Mouse (Mus musculus) MEL (cell line): ENCODE results near the gene Clint1. TPM values are rescaled to one million over a fixed set of nuclear protein-coding genes. Genes with fewer than 3 reads are reported as not detected.

Source experiments
- DNase-seq: peaks from one replicate; pipeline ENCODE4 v3.0.0; 2011; ENCODE audit warnings: low read depth, low spot score
- H3K27ac ChIP-seq: 2 replicates; pipeline ENCODE4 v1.5.1; 2012; ENCODE audit warnings: low read depth, mild to moderate bottlenecking, control low read depth, low read length, moderate library complexity; ENCODE audit not compliant: control insufficient read depth
- H3K27me3 ChIP-seq, 2 experiments: fragments of 150-350 bp in 1 of 2; sonication (generic) in 1 of 2; 2 replicates each; pipeline ENCODE4 v1.6.1; 2012; ENCODE audit warnings: low read length in 2 of 2, mild to moderate bottlenecking in 2 of 2, improper control_type of control experiment in 1 of 2, moderate library complexity in 1 of 2; ENCODE audit not compliant: insufficient read depth in 2 of 2, control insufficient read depth in 1 of 2
- H3K36me3 ChIP-seq, 2 experiments: 2 replicates each; pipeline ENCODE4 v1.6.1; 2012 to 2014; ENCODE audit warnings: low read length in 2 of 2, improper control_type of control experiment in 1 of 2, inconsistent platforms in 1 of 2, mild to moderate bottlenecking in 1 of 2; ENCODE audit not compliant: insufficient read depth in 2 of 2, control insufficient read depth in 1 of 2
- H3K4me1 ChIP-seq, 2 experiments: fragments of 150-350 bp in 1 of 2; sonication (generic) in 1 of 2; 2 replicates each; pipeline ENCODE4 v1.6.1; 2012; ENCODE audit warnings: low read length in 2 of 2, improper control_type of control experiment in 1 of 2, mild to moderate bottlenecking in 1 of 2; ENCODE audit not compliant: insufficient read depth in 2 of 2, control insufficient read depth in 1 of 2
- H3K4me3 ChIP-seq, 2 experiments: fragments of 150-350 bp in 1 of 2; sonication (generic) in 1 of 2; 2 replicates each; pipeline ENCODE4 v1.5.1; 2012; ENCODE audit warnings: low read depth in 2 of 2, low read length in 2 of 2, mild to moderate bottlenecking in 2 of 2, moderate library complexity in 2 of 2, control low read depth in 1 of 2, improper control_type of control experiment in 1 of 2; ENCODE audit not compliant: control insufficient read depth in 1 of 2, insufficient read depth in 1 of 2
- H3K79me2 ChIP-seq: 2 replicates; pipeline ENCODE4 v1.6.1; 2012; ENCODE audit warnings: mild to moderate bottlenecking, low read length, moderate library complexity; ENCODE audit not compliant: control insufficient read depth, poor library complexity, insufficient read depth
- H3K9ac ChIP-seq: 2 replicates; pipeline ENCODE4 v1.6.1; 2012; ENCODE audit warnings: low read depth, mild to moderate bottlenecking, control low read depth, low read length, moderate library complexity; ENCODE audit not compliant: control insufficient read depth, poor library complexity, severe bottlenecking
- H3K9me3 ChIP-seq: fragments of 150-350 bp; sonication (generic); replicated peaks from 2 replicates; pipeline ENCODE4 v1.6.1; 2012; ENCODE audit warnings: mild to moderate bottlenecking, low read length, improper control_type of control experiment, moderate library complexity; ENCODE audit not compliant: insufficient read depth
- BHLHE40 ChIP-seq: IDR thresholded peaks from 2 replicates; pipeline ENCODE4 v1.6.1; 2012; ENCODE audit warnings: low read depth, mild to moderate bottlenecking, inconsistent platforms, low read length, improper control_type of control experiment, borderline replicate concordance
- CHD1 ChIP-seq: IDR thresholded peaks from 2 replicates; pipeline ENCODE4 v1.6.1; 2012; ENCODE audit warnings: low read depth, mild to moderate bottlenecking, inconsistent platforms, low read length, improper control_type of control experiment
- CTCF ChIP-seq, 3 experiments: IDR thresholded peaks in 2 of 3; conservative IDR thresholded peaks in 1 of 3; 2 replicates each; pipeline ENCODE4 v1.5.1; 2011 to 2012; ENCODE audit warnings: low read length in 3 of 3, low read depth in 2 of 3, mild to moderate bottlenecking in 2 of 3, improper control_type of control experiment in 1 of 3, inconsistent platforms in 1 of 3, mixed read lengths in 1 of 3, moderate library complexity in 1 of 3; ENCODE audit not compliant: control insufficient read depth in 1 of 3, insufficient read depth in 1 of 3, poor library complexity in 1 of 3, severe bottlenecking in 1 of 3
- EP300 ChIP-seq, 2 experiments: IDR thresholded peaks; 2 replicates each; pipeline ENCODE4 v1.6.1; 2011; ENCODE audit warnings: improper control_type of control experiment in 2 of 2, low read length in 2 of 2, low read depth in 1 of 2, mild to moderate bottlenecking in 1 of 2
- ETS1 ChIP-seq: IDR thresholded peaks from 2 replicates; pipeline ENCODE4 v1.6.1; 2012; ENCODE audit warnings: low read depth, mild to moderate bottlenecking, inconsistent platforms, low read length, improper control_type of control experiment, moderate library complexity
- GABPA ChIP-seq: IDR thresholded peaks from 2 replicates; pipeline ENCODE4 v1.6.1; 2012; ENCODE audit warnings: low read depth, mild to moderate bottlenecking, inconsistent platforms, low read length, improper control_type of control experiment, moderate library complexity
- GATA1 ChIP-seq: IDR thresholded peaks from 2 replicates; pipeline ENCODE4 v1.6.1; 2011; ENCODE audit warnings: low read depth, low read length, improper control_type of control experiment
- HCFC1 ChIP-seq: IDR thresholded peaks from 2 replicates; pipeline ENCODE4 v1.6.1; 2012; ENCODE audit warnings: low read depth, mild to moderate bottlenecking, inconsistent platforms, low read length, improper control_type of control experiment, moderate library complexity
- JUND ChIP-seq: IDR thresholded peaks from 2 replicates; pipeline ENCODE4 v1.6.1; 2011; ENCODE audit warnings: low read depth, mild to moderate bottlenecking, improper control_type of control experiment, low read length
- KAT2A ChIP-seq: conservative IDR thresholded peaks from 2 replicates; pipeline ENCODE4 v1.6.1; 2012; ENCODE audit warnings: low read depth, low read length, improper control_type of control experiment, inconsistent platforms
- MAFK ChIP-seq: IDR thresholded peaks from 2 replicates; pipeline ENCODE4 v1.6.1; 2011; ENCODE audit warnings: low read depth, mild to moderate bottlenecking, low read length, improper control_type of control experiment, borderline replicate concordance
- MEF2A ChIP-seq: IDR thresholded peaks from 2 replicates; pipeline ENCODE4 v1.6.1; 2014; ENCODE audit warnings: low read depth, mild to moderate bottlenecking, inconsistent platforms, low read length, improper control_type of control experiment; ENCODE audit not compliant: poor library complexity, insufficient replicate concordance, severe bottlenecking; ENCODE audit errors: extremely low read depth
- MXI1 ChIP-seq: IDR thresholded peaks from 2 replicates; pipeline ENCODE4 v1.6.1; 2011; ENCODE audit warnings: mild to moderate bottlenecking, low read depth, low read length, improper control_type of control experiment
- MYB ChIP-seq: IDR thresholded peaks from 2 replicates; pipeline ENCODE4 v1.6.1; 2011; ENCODE audit warnings: mild to moderate bottlenecking, low read depth, low read length, improper control_type of control experiment
- MYC ChIP-seq: IDR thresholded peaks from 2 replicates; pipeline ENCODE4 v1.6.1; 2011; ENCODE audit warnings: low read depth, mild to moderate bottlenecking, low read length, improper control_type of control experiment, moderate library complexity
- NELFE ChIP-seq: IDR thresholded peaks from 2 replicates; pipeline ENCODE4 v1.6.1; 2011; ENCODE audit warnings: low read depth, low read length, improper control_type of control experiment
- NRF1 ChIP-seq: IDR thresholded peaks from 2 replicates; pipeline ENCODE4 v1.6.1; 2014; ENCODE audit warnings: low read depth, mild to moderate bottlenecking, inconsistent platforms, low read length, improper control_type of control experiment, moderate library complexity; ENCODE audit not compliant: poor library complexity, insufficient read depth, severe bottlenecking
- POLR2AphosphoS2 ChIP-seq: IDR thresholded peaks from 2 replicates; pipeline ENCODE4 v1.6.1; 2011; ENCODE audit warnings: low read length, improper control_type of control experiment
- POLR2AphosphoS5 ChIP-seq: IDR thresholded peaks from 2 replicates; pipeline ENCODE4 v1.6.1; 2012; ENCODE audit warnings: low read depth, borderline replicate concordance, mild to moderate bottlenecking, inconsistent platforms, low read length, moderate library complexity, mixed read lengths
- RCOR1 ChIP-seq: IDR thresholded peaks from 2 replicates; pipeline ENCODE4 v1.6.1; 2012; ENCODE audit warnings: low read depth, mild to moderate bottlenecking, inconsistent platforms, low read length, improper control_type of control experiment
- SIN3A ChIP-seq: IDR thresholded peaks from 2 replicates; pipeline ENCODE4 v1.6.1; 2012; ENCODE audit warnings: low read length, improper control_type of control experiment, inconsistent platforms
- SMC3 ChIP-seq: IDR thresholded peaks from 2 replicates; pipeline ENCODE4 v1.6.1; 2011; ENCODE audit warnings: low read depth, low read length, improper control_type of control experiment
- TAL1 ChIP-seq: IDR thresholded peaks from 2 replicates; pipeline ENCODE4 v1.6.1; 2012; ENCODE audit warnings: mild to moderate bottlenecking, inconsistent platforms, low read length, moderate library complexity, mixed read lengths
- TCF12 ChIP-seq: IDR thresholded peaks from 2 replicates; pipeline ENCODE4 v1.6.1; 2014; ENCODE audit warnings: low read depth, mild to moderate bottlenecking, inconsistent platforms, low read length, improper control_type of control experiment, moderate library complexity
- USF1 ChIP-seq: IDR thresholded peaks from 2 replicates; pipeline ENCODE4 v1.6.1; 2014; ENCODE audit warnings: low read depth, mild to moderate bottlenecking, inconsistent platforms, low read length, improper control_type of control experiment, moderate library complexity
- USF2 ChIP-seq, 2 experiments: IDR thresholded peaks; 2 replicates each; pipeline ENCODE4 v1.6.1; 2011 to 2012; ENCODE audit warnings: improper control_type of control experiment in 2 of 2, low read length in 2 of 2, borderline replicate concordance in 1 of 2, inconsistent platforms in 1 of 2, low read depth in 1 of 2, mild to moderate bottlenecking in 1 of 2; ENCODE audit not compliant: insufficient read depth in 1 of 2
- ZMIZ1 ChIP-seq: IDR thresholded peaks from 2 replicates; pipeline ENCODE4 v1.6.1; 2012; ENCODE audit warnings: low read depth, mild to moderate bottlenecking, inconsistent platforms, low read length, improper control_type of control experiment, moderate library complexity
- polyA plus RNA-seq, 2 experiments: library from polyadenylated mRNA; stranded (reverse) in 1 of 2; unstranded in 1 of 2; fragments of >175 nt in 1 of 2; fragments of >200 nt in 1 of 2; gene quantifications; 2 replicates each; pipeline versions ENCODE4 v1.2.1 to v1.2.4; 2012; ENCODE audit warnings: low replicate concordance in 2 of 2, low read depth in 1 of 2; ENCODE audit not compliant: insufficient read length in 2 of 2, insufficient read depth in 1 of 2, missing spikeins in 1 of 2
- total RNA-seq: library from RNA; depleted of rRNA; stranded (reverse); fragments of 300-350 nt; gene quantifications from 2 replicates; pipeline ENCODE4 v1.2.3, GENCODE M21; 2012

Gene Clint1
- total and polyA plus RNA-seq, 3 experiments: 58.5 to 184 (median 102) TPM

GRCm38 (mm10) chr11:45849203-45849602 lies 2.6 kb upstream of the Clint1 start (continued):
- TF ChIP-seq SMC3 (no peak), NRF1 (no peak)
- TF ChIP-seq, all 39 proteins: peak for 0

- no peak for DNase-seq
- Histone ChIP-seq H3K27ac (no peak overlapping the region), H3K4me3 (no peak overlapping the region), H3K9me3 (no peaks in the 10 kb centered on the region), H3K79me2 (peaks cover 30% of the 10 kb centered on the region), H3K36me3 (peaks cover 2 to 24% of the 10 kb centered on the region in 2 experiments), H3K4me1 (peaks cover 14 to 19% of the 10 kb centered on the region in 2 experiments), H3K27me3 (peaks cover 0 to 2% of the 10 kb centered on the region in 2 experiments; a peak in 1 of 4 replicates), H3K9ac (no peak overlapping the region)
- TF ChIP-seq KAT2A (no peak), POLR2AphosphoS5 (no peak), GATA1 (no peak), ETS1 (no peak), EP300 (IDR thresholded peaks at IDR 0.05; ENCODE audit: low read depth in 1 of 2, low read length in 2 of 2) (no peak), SIN3A (no peak), MYC (no peak), MEF2A (no peak), JUND (no peak), CTCF (IDR thresholded peaks at IDR 0.05 in 2 of 3, conservative IDR thresholded peaks at IDR 0.05 in 1 of 3; ENCODE audit: control insufficient read depth in 1 of 3, insufficient read depth in 1 of 3, low read depth in 2 of 3, low read length in 3 of 3, poor library complexity in 1 of 3, severe bottlenecking in 1 of 3) (no peak), USF1 (no peak), RCOR1 (no peak), TAL1 (no peak)
Measured at GRCm38 (mm10) chr11:45849859-45850258, 2.0 kb upstream of the Clint1 start.

GRCm38 (mm10) chr11:45850317-45850716 lies 1.5 kb upstream of the Clint1 start:
- peaks cover 18 to 21% of the 10 kb centered on the region in 2 experiments for H3K4me1 ChIP-seq
- H3K9me3 ChIP-seq: no peaks in the 10 kb centered on the region
- peaks cover 0 to 2% of the 10 kb centered on the region in 2 experiments; a peak in 1 of 4 replicates for H3K27me3 ChIP-seq
- H3K36me3 ChIP-seq: peaks cover 2 to 28% of the 10 kb centered on the region in 2 experiments
- no peak overlapping the region for H3K4me3 ChIP-seq
- H3K79me2 ChIP-seq: peaks cover 34% of the 10 kb centered on the region
- no peak for TF ChIP-seq MAFK
- no peak for TF ChIP-seq SIN3A
- TF ChIP-seq NELFE: no peak
- TF ChIP-seq CTCF (IDR thresholded peaks at IDR 0.05 in 2 of 3, conservative IDR thresholded peaks at IDR 0.05 in 1 of 3; ENCODE audit: control insufficient read depth in 1 of 3, insufficient read depth in 1 of 3, low read depth in 2 of 3, low read length in 3 of 3, poor library complexity in 1 of 3, severe bottlenecking in 1 of 3): no peak
- no peak for TF ChIP-seq USF2 (IDR thresholded peaks at IDR 0.05; ENCODE audit: borderline replicate concordance in 1 of 2, insufficient read depth in 1 of 2, low read depth in 1 of 2, low read length in 2 of 2)
- TF ChIP-seq BHLHE40: no peak
- TF ChIP-seq CHD1: no peak
- no peak for TF ChIP-seq GABPA
- no peak for TF ChIP-seq HCFC1
- no peak for TF ChIP-seq USF1
- no peak for TF ChIP-seq KAT2A
- TF ChIP-seq MEF2A: no peak
- no peak for TF ChIP-seq MXI1
- no peak for TF ChIP-seq TCF12
- TF ChIP-seq POLR2AphosphoS2: no peak
- TF ChIP-seq ETS1: no peak
- no peak for TF ChIP-seq POLR2AphosphoS5
- TF ChIP-seq ZMIZ1: no peak
- no peak for TF ChIP-seq MYB
- H3K9ac ChIP-seq: no peak overlapping the region
- H3K27ac ChIP-seq: no peak overlapping the region
- DNase-seq: no peak
